Mouse (Mus musculus) liver, embryonic 13.5 days (tissue): Measurements from ENCODE around the gene Lyrm4. TPM values are rescaled to one million over a fixed set of nuclear protein-coding genes. Genes with fewer than 3 reads are reported as not detected.

ENCODE experiments used
- polyA plus RNA-seq: library from polyadenylated mRNA; unstranded; fragments of >200 nt; fragmentation: Nextera tagmentation; extraction: Ambion mirVana; gene quantifications from 2 replicates; pipeline ENCODE4 v1.2.1, GENCODE M21; 2015

Lyrm4 gene
- polyA plus RNA-seq, 1 experiment from 2014 or later = 27.8 TPM

Other genes starting within 250 kb of the Lyrm4 start
- gene Rpp40, start 211.2 kb downstream of the Lyrm4 start, polyA plus RNA-seq = 13.8 and 15.8 TPM in 2 replicates
- gene Ppp1r3g, start 158.7 kb downstream of the Lyrm4 start, polyA plus RNA-seq = 0.36 and 0.37 TPM in 2 replicates
- gene Fars2, start 114 bp downstream of the Lyrm4 start, polyA plus RNA-seq = 27.4 and 31.4 TPM in 2 replicates